Mouse (Mus musculus): ENCODE data around the gene Gstt1.

Gene Gstt1

DNA sequence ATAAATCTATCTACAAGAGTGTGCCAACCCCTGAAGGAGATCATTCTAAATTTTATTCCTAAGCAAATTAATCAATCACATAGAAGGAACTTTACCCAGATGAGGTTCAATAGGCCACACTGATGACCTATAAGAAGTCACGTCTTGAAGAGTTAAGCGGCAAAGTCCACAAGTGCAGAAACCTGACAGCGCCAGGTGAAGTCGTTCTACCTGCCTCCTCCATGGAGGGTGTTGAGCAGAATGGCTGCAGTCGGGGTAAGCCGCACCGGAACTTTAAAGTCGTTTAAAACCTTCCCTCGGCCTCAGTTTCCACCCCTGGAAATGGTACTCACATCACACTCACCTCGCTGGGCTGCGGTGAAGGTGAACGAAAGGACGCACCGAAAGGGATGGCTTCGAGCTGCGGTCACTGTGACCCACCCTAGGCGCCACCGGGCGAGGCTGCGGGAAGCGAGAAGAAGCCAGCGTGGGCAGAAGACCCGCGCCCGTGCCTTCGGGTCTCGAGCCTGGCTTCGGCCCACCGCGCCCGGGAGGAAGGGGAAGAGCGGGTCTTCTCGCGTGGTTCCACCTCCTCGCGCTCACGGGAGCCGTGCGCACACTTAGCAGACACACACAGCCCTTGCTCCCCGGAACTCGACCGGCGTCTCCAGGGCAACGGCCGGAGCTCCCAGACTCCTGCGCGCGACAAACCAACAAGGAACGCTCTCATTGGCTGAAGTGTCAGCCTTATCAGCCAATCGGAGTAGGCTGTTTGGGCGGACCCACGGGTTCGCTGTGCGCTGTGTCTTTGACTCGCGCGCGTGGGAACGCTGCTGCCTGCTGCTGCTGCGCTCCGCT lies 34.5 kb downstream of the Gstt1 start, which contains the start of gene Cabin1:
Gene Cabin1, minus strand, starts transcription at position 660 of the 837 bp plus-strand sequence.
- peak; percentile 97 for DNase-seq

DNA sequence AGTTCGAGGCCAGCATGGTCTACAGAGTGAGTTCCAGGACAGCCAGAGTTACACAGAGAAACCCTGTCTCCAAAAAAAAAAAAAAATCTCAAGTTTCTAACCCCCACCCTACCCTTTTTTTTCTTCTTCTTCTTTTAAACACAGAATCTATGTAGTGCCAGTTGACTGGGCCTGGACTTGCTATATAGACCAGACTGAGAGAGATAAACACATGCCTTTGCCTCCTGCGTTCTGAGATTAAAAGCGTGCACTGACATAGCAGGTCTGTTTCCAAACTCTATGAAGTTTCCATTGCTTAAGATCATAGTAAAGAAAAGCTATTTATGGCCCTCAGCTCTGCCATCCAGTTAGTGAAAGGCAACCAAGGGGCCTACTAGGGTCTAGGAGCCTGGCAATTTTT lies 36.0 kb downstream of the Gstt1 start:
- DNase-seq: no peak

DNA sequence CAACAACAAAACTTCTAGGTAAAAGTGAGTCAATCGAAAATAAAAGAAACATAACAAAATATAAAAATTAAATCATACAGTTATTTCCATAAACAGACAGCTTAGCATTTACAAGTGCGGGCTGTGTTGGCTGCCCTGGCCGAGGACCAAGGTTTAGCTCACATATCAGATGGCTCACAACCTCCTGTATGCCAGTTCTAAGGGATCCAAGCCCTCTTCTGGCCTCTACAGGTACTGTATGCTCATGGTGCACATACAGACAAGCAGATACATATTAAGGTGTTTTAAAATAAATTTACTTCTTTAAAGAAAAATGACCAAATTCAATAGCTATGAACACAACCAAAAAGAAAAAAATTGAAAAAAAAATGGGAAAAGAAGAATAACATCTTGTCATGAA lies 38.1 kb downstream of the Gstt1 start:
- no peak for DNase-seq

DNA sequence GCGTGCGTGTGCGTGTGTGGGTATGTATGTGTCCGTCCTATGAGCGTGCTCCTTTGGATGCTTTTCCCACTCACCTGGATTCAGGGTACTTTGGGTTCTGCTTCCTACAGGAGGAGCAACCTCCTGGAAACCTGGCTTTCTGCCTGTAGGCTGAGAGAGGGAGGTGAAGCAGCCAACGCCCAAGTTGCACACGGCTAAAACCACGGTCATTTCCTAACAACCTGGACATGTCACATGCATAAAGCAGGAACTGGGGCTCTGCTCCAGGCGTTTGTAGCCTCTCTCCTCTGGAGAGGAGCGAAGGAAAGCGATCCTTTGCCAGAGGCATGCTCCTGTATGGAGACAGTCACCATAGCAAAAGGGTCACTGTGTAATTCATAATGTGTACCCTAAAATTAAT lies 41.7 kb downstream of the Gstt1 start:
- no peak for DNase-seq

DNA sequence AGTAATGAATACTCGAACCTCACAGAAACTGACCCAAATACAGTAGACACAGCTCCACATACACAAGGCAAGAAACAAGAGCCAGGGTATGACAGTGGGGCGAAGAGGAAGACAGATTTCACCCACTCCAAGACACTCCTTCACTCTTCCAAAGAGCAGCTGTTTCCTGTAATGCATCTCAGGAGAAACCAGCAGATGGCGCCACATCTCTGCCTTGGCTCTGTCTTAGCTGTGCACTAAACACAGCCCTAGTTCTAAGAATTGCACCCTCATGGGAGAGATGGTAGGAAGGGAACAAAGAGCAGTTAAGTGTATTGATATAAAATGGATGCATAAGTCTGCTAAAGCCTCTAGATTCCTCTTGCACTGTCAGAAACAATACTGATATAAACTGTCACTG lies 54.4 kb downstream of the Gstt1 start:
- peak; percentile 90 for DNase-seq

DNA sequence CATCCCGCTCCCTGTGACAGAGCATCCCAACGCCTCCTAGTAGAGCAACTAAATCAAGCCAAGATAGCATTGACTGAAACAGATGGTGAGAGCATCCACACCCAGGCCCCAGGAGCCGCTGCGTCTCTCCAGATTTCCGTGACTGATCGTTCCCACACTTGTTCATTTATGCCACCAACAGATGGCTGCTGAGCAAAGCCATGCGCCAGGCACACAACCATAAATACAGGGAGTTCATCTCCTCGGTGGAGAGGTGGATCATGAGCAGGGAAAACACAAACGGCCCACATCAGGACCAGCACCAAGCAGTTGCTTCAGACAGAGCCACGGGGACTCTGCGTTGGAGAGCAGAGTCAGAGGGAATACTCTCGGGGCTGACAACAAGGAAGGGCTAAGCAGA lies 55.0 kb downstream of the Gstt1 start:
- DNase-seq: peak; percentile 78

DNA sequence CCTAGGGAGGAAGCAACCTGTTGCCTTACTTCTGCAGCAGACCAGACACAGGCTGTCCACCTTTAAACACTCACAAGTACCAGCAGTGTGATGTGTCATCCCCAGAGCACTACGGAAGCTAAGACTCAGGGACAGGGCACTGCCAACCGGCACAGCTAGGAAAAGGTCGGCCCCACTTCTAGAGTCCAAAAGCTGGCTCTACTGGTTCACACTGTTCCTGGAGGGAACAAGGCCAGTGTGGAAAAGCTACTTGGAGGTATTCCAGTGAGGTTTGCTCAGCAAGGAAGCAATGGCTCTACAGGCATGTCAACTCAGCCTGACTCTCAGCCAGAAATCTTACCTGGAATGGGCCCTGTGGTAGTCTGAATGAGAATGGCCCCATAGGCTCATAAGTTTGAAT lies 57.5 kb downstream of the Gstt1 start:
- DNase-seq: peak; percentile 41

Measured in cerebellum, adult 9-10 months (tissue).